Mouse (Mus musculus): ENCODE data around the gene Lrpprc. TPM values are rescaled to one million over a fixed set of nuclear protein-coding genes. Genes with fewer than 3 reads are reported as not detected.
"Not testable (repeated sequence)": the region's sequence is repeated elsewhere in the genome, so short reads cannot be mapped to it uniquely, and the experiment has no call there.

Gene Lrpprc
- total RNA-seq (2021), result 10 to 100 TPM; 60.1 TPM

GRCm38 (mm10) chr17:84790447-84791098, at the start of gene Lrpprc:
Gene Lrpprc, minus strand, starts transcription at chr17:84790789.
- DNase-seq (ENCODE audit: low spot score in 2 of 2), result peak; percentile 95 to 96
- intact Hi-C loops (cut with DNase I), result loop anchor here (2.0 to 5.0 kb wide), 2 partner anchors 87 to 300 kb away; partner anchors contain the start of genes Camkmt and Prepl

GRCm38 (mm10) chr17:84837780-84838179, 47.2 kb upstream of the Lrpprc start:
- peak; percentile 76 to 78 for DNase-seq (ENCODE audit: low spot score in 2 of 2)
- intact Hi-C loops (cut with DNase I), result loop anchor here (1.0 to 5.0 kb wide), 3 partner anchors 225 to 796 kb away; no protein-coding TSS in a partner anchor

GRCm38 (mm10) chr17:84835249-84835648, 44.7 kb upstream of the Lrpprc start:
- no peak for DNase-seq (ENCODE audit: low spot score in 2 of 2)

GRCm38 (mm10) chr17:84832346-84832745, 41.8 kb upstream of the Lrpprc start:
- DNase-seq (ENCODE audit: low spot score in 2 of 2), result no peak
- intact Hi-C loops (cut with DNase I), result no loop called here

More at GRCm38 (mm10) chr17:84835249-84835648, 44.7 kb upstream of the Lrpprc start:
- intact Hi-C loops (cut with DNase I), result loop anchor here (5.0 kb wide), 1 partner anchor 227 kb away; no protein-coding TSS in a partner anchor

- no peak for DNase-seq (ENCODE audit: low spot score in 2 of 2)
- intact Hi-C loops (cut with DNase I), result no loop called here
These were observed 37.7 kb upstream of the Lrpprc start for GRCm38 (mm10) chr17:84828301-84828700.

GRCm38 (mm10) chr17:84820603-84821002, 30.0 kb upstream of the Lrpprc start:
- intact Hi-C loops (cut with DNase I), result no loop called here
- no peak for DNase-seq (ENCODE audit: low spot score in 2 of 2)

GRCm38 (mm10) chr17:84818390-84818789, 27.8 kb upstream of the Lrpprc start:
- intact Hi-C loops (cut with DNase I), result no loop called here
- DNase-seq (ENCODE audit: low spot score in 2 of 2), result no peak

- no peak for DNase-seq (ENCODE audit: low spot score in 2 of 2)
- intact Hi-C loops (cut with DNase I), result no loop called here
These were observed 25.4 kb upstream of the Lrpprc start for GRCm38 (mm10) chr17:84816014-84816461.

GRCm38 (mm10) chr17:84814905-84815304, 24.3 kb upstream of the Lrpprc start:
- intact Hi-C loops (cut with DNase I), result no loop called here
- DNase-seq (ENCODE audit: low spot score in 2 of 2), result no peak

GRCm38 (mm10) chr17:84814192-84814591, 23.6 kb upstream of the Lrpprc start:
- DNase-seq (ENCODE audit: low spot score in 2 of 2); intact Hi-C loops (cut with DNase I): not testable (repeated sequence)

GRCm38 (mm10) chr17:84792006-84792405, 1.4 kb upstream of the Lrpprc start:
- intact Hi-C loops (cut with DNase I), result loop anchor here (5.0 kb wide), 1 partner anchor 85 kb away; no protein-coding TSS in a partner anchor
- DNase-seq (ENCODE audit: low spot score in 2 of 2), result no peak

- intact Hi-C loops (cut with DNase I), result loop anchor here (2.0 to 5.0 kb wide), 2 partner anchors 86 to 300 kb away; partner anchors contain the start of genes Camkmt and Prepl
- DNase-seq (ENCODE audit: low spot score in 2 of 2), result no peak
These were observed 567 bp upstream of the Lrpprc start for GRCm38 (mm10) chr17:84791156-84791555.

- intact Hi-C loops (cut with DNase I), result loop anchor here (2.0 to 5.0 kb wide), 2 partner anchors 87 to 301 kb away; partner anchors contain the start of genes Camkmt and Prepl
- DNase-seq (ENCODE audit: low spot score in 2 of 2), result no peak
These were observed 546 bp downstream of the Lrpprc start for GRCm38 (mm10) chr17:84790043-84790442.

GRCm38 (mm10) chr17:84788376-84789125, 2.0 kb downstream of the Lrpprc start:
- DNase-seq (ENCODE audit: low spot score in 2 of 2), result no peak
- intact Hi-C loops (cut with DNase I), result no loop called here

- DNase-seq (ENCODE audit: low spot score in 2 of 2), result peak in 1 of 2 experiments; percentile 31
- intact Hi-C loops (cut with DNase I), result no loop called here
These were observed 3.1 kb downstream of the Lrpprc start for GRCm38 (mm10) chr17:84787477-84787876.

GRCm38 (mm10) chr17:84786911-84787310, 3.7 kb downstream of the Lrpprc start:
- DNase-seq (ENCODE audit: low spot score in 2 of 2), result no peak
- intact Hi-C loops (cut with DNase I), result no loop called here

GRCm38 (mm10) chr17:84785176-84785575, 5.4 kb downstream of the Lrpprc start:
- intact Hi-C loops (cut with DNase I), result no loop called here

GRCm38 (mm10) chr17:84783491-84783890, 7.1 kb downstream of the Lrpprc start:
- no peak for DNase-seq (ENCODE audit: low spot score in 2 of 2)

More at GRCm38 (mm10) chr17:84785176-84785575, 5.4 kb downstream of the Lrpprc start:
- no peak for DNase-seq (ENCODE audit: low spot score in 2 of 2)

GRCm38 (mm10) chr17:84780321-84780720, 10.3 kb downstream of the Lrpprc start:
- no peak for DNase-seq (ENCODE audit: low spot score in 2 of 2)
- intact Hi-C loops (cut with DNase I), result no loop called here

More at GRCm38 (mm10) chr17:84783491-84783890, 7.1 kb downstream of the Lrpprc start:
- intact Hi-C loops (cut with DNase I), result no loop called here

GRCm38 (mm10) chr17:84778477-84778978, 12.1 kb downstream of the Lrpprc start:
- intact Hi-C loops (cut with DNase I), result no loop called here
- no peak for DNase-seq (ENCODE audit: low spot score in 2 of 2)

All from left cerebral cortex, postnatal 25 days (tissue).